Mouse (Mus musculus) G1E (cell line): Measurements from ENCODE around the gene S1pr2. TPM values are rescaled to one million over a fixed set of nuclear protein-coding genes. Genes with fewer than 3 reads are reported as not detected.

ENCODE experiments used
- ATAC-seq: 2 replicates; pipeline ENCODE4 v1.8.0; 2016; ENCODE audit warnings: mild to moderate bottlenecking; ENCODE audit not compliant: insufficient number of reproducible peaks, poor library complexity, low FRiP score, severe bottlenecking; ENCODE audit errors: extremely low read depth
- DNase-seq: peaks from one replicate; pipeline ENCODE4 v3.0.0; 2012; ENCODE audit warnings: low spot score
- H3K27me3 ChIP-seq: 2 replicates; pipeline ENCODE4 v1.6.1; 2012; ENCODE audit warnings: mild to moderate bottlenecking, low read length, inconsistent platforms; ENCODE audit not compliant: insufficient read depth
- H3K36me3 ChIP-seq: replicated peaks from 2 replicates; pipeline ENCODE3; 2012; ENCODE audit warnings: mild to moderate bottlenecking, inconsistent platforms
- H3K4me1 ChIP-seq: 2 replicates; pipeline ENCODE4 v1.6.1; 2012; ENCODE audit warnings: low read depth, low read length, inconsistent platforms, mixed read lengths; ENCODE audit not compliant: insufficient read depth
- H3K4me3 ChIP-seq: 2 replicates; pipeline ENCODE4 v1.5.1; 2012; ENCODE audit warnings: low read depth, mild to moderate bottlenecking, inconsistent platforms, low read length, moderate library complexity, mixed read lengths
- H3K9me3 ChIP-seq: replicated peaks from 2 replicates; pipeline ENCODE4 v1.6.1; 2012; ENCODE audit warnings: inconsistent platforms
- CTCF ChIP-seq: IDR thresholded peaks from 2 replicates; pipeline ENCODE4 v1.5.1; 2012; ENCODE audit warnings: low read depth, low read length, inconsistent platforms, mixed read lengths
- GATA1 ChIP-seq: IDR thresholded peaks from 2 replicates; pipeline ENCODE4 v1.6.1; 2012; ENCODE audit warnings: borderline replicate concordance, low read length, inconsistent platforms, mixed read lengths
- GATA2 ChIP-seq: IDR thresholded peaks from 2 replicates; pipeline ENCODE4 v1.6.1; 2012; ENCODE audit warnings: low read depth, low read length, inconsistent platforms, borderline replicate concordance
- POLR2AphosphoS5 ChIP-seq: IDR thresholded peaks from 2 replicates; pipeline ENCODE4 v1.6.1; 2012; ENCODE audit warnings: low read depth, low read length, inconsistent platforms; ENCODE audit not compliant: insufficient replicate concordance
- TAL1 ChIP-seq: conservative IDR thresholded peaks from 2 replicates; pipeline ENCODE4 v1.6.1; 2012; ENCODE audit warnings: low read depth, low read length, inconsistent platforms, mixed read lengths
- polyA plus RNA-seq: library from polyadenylated mRNA; stranded (reverse); fragments of >175 nt; gene quantifications from 2 replicates; pipeline ENCODE4 v1.2.3, GENCODE M21; 2012
- total RNA-seq, 2 experiments: library from RNA; stranded (forward) in 1 of 2; stranded (reverse) in 1 of 2; fragments of 200-1000 nt in 1 of 2; fragments of >200 nt in 1 of 2; fragmentation: Nextera tagmentation in 1 of 2; gene quantifications; 2 replicates each; pipeline ENCODE4 v1.2.3; 2014 to 2017

The S1pr2 gene
- total and polyA plus RNA-seq, 3 experiments = 1.6 to 8.4 (median 2.1) TPM

GRCm38 (mm10) chr9:20973001-20973681 is 3.4 kb downstream of the S1pr2 start:
- TF ChIP-seq CTCF = no peak
- no peak for TF ChIP-seq GATA2
- TF ChIP-seq GATA1 = no peak
- TF ChIP-seq TAL1 = no peak
- no peak for TF ChIP-seq POLR2AphosphoS5
- peaks cover 19% of the 10 kb centered on the region for H3K36me3 ChIP-seq
- H3K4me1 ChIP-seq = peaks cover 57% of the 10 kb centered on the region
- ATAC-seq (no peak), DNase-seq (no peak)
- peaks cover 4% of the 10 kb centered on the region; the same call in 1 of the 2 replicates for H3K27me3 ChIP-seq
- no peaks in the 10 kb centered on the region for H3K9me3 ChIP-seq
- H3K4me3 ChIP-seq = no peak overlapping the region

- ATAC-seq = no peak
These were observed 4.2 kb downstream of the S1pr2 start for GRCm38 (mm10) chr9:20972141-20972992.

GRCm38 (mm10) chr9:20971751-20972140 is 4.8 kb downstream of the S1pr2 start:
- Histone ChIP-seq H3K4me3 (no peak overlapping the region), H3K9me3 (no peaks in the 10 kb centered on the region), H3K4me1 (peaks cover 51% of the 10 kb centered on the region), H3K27me3 (peaks cover 4% of the 10 kb centered on the region; the same call in 1 of the 2 replicates), H3K36me3 (peaks cover 33% of the 10 kb centered on the region)
- ATAC-seq (no peak), DNase-seq (no peak)
- TF ChIP-seq GATA2 = no peak
- no peak for TF ChIP-seq GATA1
- no peak for TF ChIP-seq CTCF
- no peak for TF ChIP-seq TAL1
- TF ChIP-seq POLR2AphosphoS5 = no peak

More at GRCm38 (mm10) chr9:20972141-20972992, 4.2 kb downstream of the S1pr2 start:
- Histone ChIP-seq H3K4me1 (peaks cover 52% of the 10 kb centered on the region), H3K36me3 (peaks cover 27% of the 10 kb centered on the region), H3K4me3 (no peak overlapping the region), H3K9me3 (no peaks in the 10 kb centered on the region), H3K27me3 (peaks cover 4% of the 10 kb centered on the region; the same call in 1 of the 2 replicates)
- TF ChIP-seq GATA1 = no peak
- TF ChIP-seq POLR2AphosphoS5 = no peak
- TF ChIP-seq TAL1 = no peak
- TF ChIP-seq CTCF = no peak
- no peak for TF ChIP-seq GATA2
- DNase-seq = no peak

- H3K4me1 ChIP-seq = peaks cover 24% of the 10 kb centered on the region
These were observed 9.8 kb downstream of the S1pr2 start for GRCm38 (mm10) chr9:20966747-20967146.

GRCm38 (mm10) chr9:20966008-20966407 is 10.6 kb downstream of the S1pr2 start:
- Histone ChIP-seq H3K4me1 (peaks cover 22% of the 10 kb centered on the region), H3K27me3 (no peaks in the 10 kb centered on the region; the same call in 1 of the 2 replicates), H3K4me3 (no peak overlapping the region), H3K36me3 (peaks cover 39% of the 10 kb centered on the region), H3K9me3 (no peaks in the 10 kb centered on the region)
- no peak for ATAC-seq
- TF ChIP-seq GATA2 = no peak
- no peak for TF ChIP-seq POLR2AphosphoS5
- TF ChIP-seq TAL1 = no peak
- TF ChIP-seq GATA1 = no peak
- no peak for DNase-seq

More at GRCm38 (mm10) chr9:20966747-20967146, 9.8 kb downstream of the S1pr2 start:
- Histone ChIP-seq H3K9me3 (no peaks in the 10 kb centered on the region), H3K36me3 (peaks cover 39% of the 10 kb centered on the region), H3K4me3 (no peak overlapping the region), H3K27me3 (no peaks in the 10 kb centered on the region; the same call in 1 of the 2 replicates)
- TF ChIP-seq CTCF (no peak), POLR2AphosphoS5 (no peak), GATA1 (no peak), GATA2 (no peak), TAL1 (no peak)
- DNase-seq (no peak), ATAC-seq (no peak)

GRCm38 (mm10) chr9:20965606-20966005 is 11.0 kb downstream of the S1pr2 start:
- H3K27me3 ChIP-seq = peaks cover 3% of the 10 kb centered on the region
- no peak overlapping the region for H3K4me3 ChIP-seq
- peaks cover 22% of the 10 kb centered on the region for H3K4me1 ChIP-seq
- TF ChIP-seq CTCF (no peak), TAL1 (no peak), POLR2AphosphoS5 (no peak), GATA1 (no peak), GATA2 (no peak)
- ATAC-seq = no peak
- no peaks in the 10 kb centered on the region for H3K9me3 ChIP-seq
- no peak for DNase-seq
- H3K36me3 ChIP-seq = peaks cover 39% of the 10 kb centered on the region
